Mouse (Mus musculus): ENCODE measurements around the gene Tmem25. TPM values are rescaled to one million over a fixed set of nuclear protein-coding genes. Genes with fewer than 3 reads are reported as not detected.
"Not testable (repeated sequence)": the region's sequence is repeated elsewhere in the genome, so short reads cannot be mapped to it uniquely, and the experiment has no call there.

The Tmem25 gene
- polyA plus RNA-seq, 1 experiment from 2014 or later: 2.3 TPM

- H3K4me2 ChIP-seq: no peak overlapping the region
- no peak overlapping the region for H3K4me3 ChIP-seq
- no peak overlapping the region for H3K27ac ChIP-seq
- 90% methylated on average over 5 of the region's 5 CpGs for WGBS
- H3K36me3 ChIP-seq: peaks cover 16% of the 10 kb centered on the region
- peaks cover 6% of the 10 kb centered on the region; the same call in 1 of the 2 replicates for H3K4me1 ChIP-seq
- no peak overlapping the region for H3K9ac ChIP-seq
- ATAC-seq (ENCODE audit: insufficient number of reproducible peaks, insufficient read depth, low FRiP score, low TSS enrichment, low read depth): no peak
- no peaks in the 10 kb centered on the region for H3K27me3 ChIP-seq
- no peaks in the 10 kb centered on the region for H3K9me3 ChIP-seq
Measured at GRCm38 (mm10) chr9:44771376-44771775, 27.7 kb downstream of the Tmem25 start.

GRCm38 (mm10) chr9:44768029-44768394, 31.1 kb downstream of the Tmem25 start:
- H3K4me1 ChIP-seq: peaks cover 13% of the 10 kb centered on the region
- not testable (repeated sequence) for H3K27ac ChIP-seq
- WGBS: 44% methylated on average over 7 of the region's 9 CpGs

GRCm38 (mm10) chr9:44767101-44768028, 31.7 kb downstream of the Tmem25 start, which contains the start of the genes Arcn1 and Ift46:
Gene Arcn1, minus strand, starts transcription at chr9:44767845.
Gene Ift46, plus strand, starts transcription at chr9:44767908.
- peak within 1 kb of the TSS; percentile 97 for H3K27ac ChIP-seq
- H3K36me3 ChIP-seq: no peaks in the 10 kb centered on the region
- no peaks in the 10 kb centered on the region for H3K9me3 ChIP-seq
- peak within 1 kb of the TSS; percentile 62 for H3K4me2 ChIP-seq
- peak within 1 kb of the TSS; percentile 99 for H3K9ac ChIP-seq
- H3K27me3 ChIP-seq: no peaks in the 10 kb centered on the region
- WGBS: under 1% methylated on average over 68 of the region's 82 CpGs
- H3K4me1 ChIP-seq: peaks cover 13% of the 10 kb centered on the region
- H3K4me3 ChIP-seq: peak within 1 kb of the TSS; percentile 98
- peak; percentile 77 for ATAC-seq (ENCODE audit: insufficient number of reproducible peaks, insufficient read depth, low FRiP score, low TSS enrichment, low read depth)

More at GRCm38 (mm10) chr9:44768029-44768394, 31.1 kb downstream of the Tmem25 start:
- Histone ChIP-seq H3K4me3 (peak overlapping the region; percentile 98), H3K4me2 (peak overlapping the region; percentile 62), H3K9ac (peak overlapping the region; percentile 99; the same call in 1 of the 2 replicates)
- not testable (repeated sequence) for H3K36me3 ChIP-seq; H3K9me3 ChIP-seq; H3K27me3 ChIP-seq; ATAC-seq (ENCODE audit: insufficient number of reproducible peaks, insufficient read depth, low FRiP score, low TSS enrichment, low read depth)

- H3K4me2 ChIP-seq: no peak overlapping the region
- WGBS: 92% methylated on average over 2 of the region's 2 CpGs
- H3K4me1 ChIP-seq: peaks cover 8% of the 10 kb centered on the region; the same call in 1 of the 2 replicates
- no peak overlapping the region for H3K9ac ChIP-seq
- H3K36me3 ChIP-seq: peaks cover 39% of the 10 kb centered on the region
- no peak overlapping the region for H3K27ac ChIP-seq
- no peak overlapping the region for H3K4me3 ChIP-seq
- no peaks in the 10 kb centered on the region for H3K27me3 ChIP-seq
- ATAC-seq (ENCODE audit: insufficient number of reproducible peaks, insufficient read depth, low FRiP score, low TSS enrichment, low read depth): no peak
- H3K9me3 ChIP-seq: no peaks in the 10 kb centered on the region
Measured at GRCm38 (mm10) chr9:44760873-44761272, 38.2 kb downstream of the Tmem25 start.

GRCm38 (mm10) chr9:44748473-44748872, 50.6 kb downstream of the Tmem25 start:
- H3K27ac ChIP-seq: no peak overlapping the region
- ATAC-seq (ENCODE audit: insufficient number of reproducible peaks, insufficient read depth, low FRiP score, low TSS enrichment, low read depth): no peak
- H3K4me1 ChIP-seq: no peaks in the 10 kb centered on the region
- peaks cover 97% of the 10 kb centered on the region for H3K36me3 ChIP-seq
- no peak overlapping the region for H3K4me2 ChIP-seq
- H3K27me3 ChIP-seq: no peaks in the 10 kb centered on the region
- WGBS: 78% methylated on average over 7 of the region's 7 CpGs
- no peak overlapping the region for H3K9ac ChIP-seq
- H3K4me3 ChIP-seq: no peak overlapping the region
- H3K9me3 ChIP-seq: no peaks in the 10 kb centered on the region

GRCm38 (mm10) chr9:44747341-44747740, 51.8 kb downstream of the Tmem25 start:
- Histone ChIP-seq H3K27ac (no peak overlapping the region), H3K9me3 (no peaks in the 10 kb centered on the region), H3K4me3 (no peak overlapping the region), H3K4me2 (no peak overlapping the region), H3K9ac (no peak overlapping the region), H3K4me1 (no peaks in the 10 kb centered on the region), H3K27me3 (no peaks in the 10 kb centered on the region), H3K36me3 (peaks cover 98% of the 10 kb centered on the region)
- 95% methylated on average over 3 of the region's 3 CpGs for WGBS
- ATAC-seq (ENCODE audit: insufficient number of reproducible peaks, insufficient read depth, low FRiP score, low TSS enrichment, low read depth): no peak

GRCm38 (mm10) chr9:44746666-44747065, 52.4 kb downstream of the Tmem25 start:
- 90% methylated on average over 3 of the region's 3 CpGs for WGBS
- ATAC-seq (ENCODE audit: insufficient number of reproducible peaks, insufficient read depth, low FRiP score, low TSS enrichment, low read depth): no peak
- H3K4me1 ChIP-seq: no peaks in the 10 kb centered on the region
- H3K9ac ChIP-seq: no peak overlapping the region
- H3K27ac ChIP-seq: no peak overlapping the region
- no peak overlapping the region for H3K4me3 ChIP-seq
- no peak overlapping the region for H3K4me2 ChIP-seq
- H3K9me3 ChIP-seq: no peaks in the 10 kb centered on the region
- H3K27me3 ChIP-seq: no peaks in the 10 kb centered on the region
- H3K36me3 ChIP-seq: peaks cover 95% of the 10 kb centered on the region

- H3K27me3 ChIP-seq: no peaks in the 10 kb centered on the region
- no peak overlapping the region for H3K4me3 ChIP-seq
- no peak overlapping the region for H3K4me2 ChIP-seq
- no peak for ATAC-seq (ENCODE audit: insufficient number of reproducible peaks, insufficient read depth, low FRiP score, low TSS enrichment, low read depth)
- peaks cover 92% of the 10 kb centered on the region for H3K36me3 ChIP-seq
- H3K9ac ChIP-seq: no peak overlapping the region
- H3K9me3 ChIP-seq: no peaks in the 10 kb centered on the region
- H3K4me1 ChIP-seq: no peaks in the 10 kb centered on the region
- WGBS: 94% methylated on average over 7 of the region's 7 CpGs
- no peak overlapping the region for H3K27ac ChIP-seq
Measured at GRCm38 (mm10) chr9:44745371-44745770, 53.7 kb downstream of the Tmem25 start.

Other genes with a start within 250 kb of the Tmem25 start
- gene Cxcr5, start 237.4 kb downstream of the Tmem25 start, polyA plus RNA-seq (2015; fragmentation: Nextera tagmentation; extraction: Ambion mirVana): 0.10 TPM in 1 of 2 replicates, not detected in the other
- 28.3 and 29.2 TPM in 2 replicates for gene Ddx6, start 194.4 kb downstream of the Tmem25 start, polyA plus RNA-seq (2015; fragmentation: Nextera tagmentation; extraction: Ambion mirVana)
- gene Treh, start 126.1 kb downstream of the Tmem25 start, polyA plus RNA-seq (2015; fragmentation: Nextera tagmentation; extraction: Ambion mirVana): 0.73 TPM in 1 of 2 replicates, not detected in the other
- gene Phldb1, start 64.1 kb downstream of the Tmem25 start, polyA plus RNA-seq (2015; fragmentation: Nextera tagmentation; extraction: Ambion mirVana): 37.9 and 38.0 TPM in 2 replicates
- gene Arcn1, start 31.5 kb downstream of the Tmem25 start, polyA plus RNA-seq (2015; fragmentation: Nextera tagmentation; extraction: Ambion mirVana): 192 and 213 TPM in 2 replicates
- 137 and 149 TPM in 2 replicates for gene Ift46, start 31.4 kb downstream of the Tmem25 start, polyA plus RNA-seq (2015; fragmentation: Nextera tagmentation; extraction: Ambion mirVana)
- 2.2 TPM in 1 of 2 replicates, not detected in the other for gene Ttc36, start 3.8 kb upstream of the Tmem25 start, polyA plus RNA-seq (2015; fragmentation: Nextera tagmentation; extraction: Ambion mirVana)
- 18.1 and 22.8 TPM in 2 replicates for gene Kmt2a, start 82.0 kb upstream of the Tmem25 start, polyA plus RNA-seq (2015; fragmentation: Nextera tagmentation; extraction: Ambion mirVana)
- 678 and 698 TPM in 2 replicates for gene Atp5l, start 121.4 kb upstream of the Tmem25 start, polyA plus RNA-seq (2015; fragmentation: Nextera tagmentation; extraction: Ambion mirVana)
- gene Ube4a, start 166.3 kb upstream of the Tmem25 start, polyA plus RNA-seq (2015; fragmentation: Nextera tagmentation; extraction: Ambion mirVana): 26.4 and 30.0 TPM in 2 replicates
- 0.27 TPM in 1 of 2 replicates, not detected in the other for gene Cd3g, start 181.1 kb upstream of the Tmem25 start, polyA plus RNA-seq (2015; fragmentation: Nextera tagmentation; extraction: Ambion mirVana)
- gene Cd3d, start 182.5 kb upstream of the Tmem25 start, polyA plus RNA-seq (2015; fragmentation: Nextera tagmentation; extraction: Ambion mirVana): not detected in 2 replicates
- gene Cd3e, start 210.3 kb upstream of the Tmem25 start, polyA plus RNA-seq (2015; fragmentation: Nextera tagmentation; extraction: Ambion mirVana): not detected in 2 replicates
- 18.8 and 20.5 TPM in 2 replicates for gene Mpzl2, start 240.5 kb upstream of the Tmem25 start, polyA plus RNA-seq (2015; fragmentation: Nextera tagmentation; extraction: Ambion mirVana)

Data from embryonic facial prominence, embryonic 13.5 days (tissue).